Mouse (Mus musculus) spleen, postnatal 4 days (tissue): ENCODE measurements around the gene Dus2.

Experiments used
- DNase-seq, 2 experiments: peaks; one replicate each; pipeline ENCODE4 v3.0.0; 2022; ENCODE audit warnings: low spot score in 2 of 2

The Dus2 gene

GRCm38 (mm10) chr8:106075161-106075862 lies 84.2 kb downstream of the Dus2 start:
- DNase-seq: peak in 1 of 2 experiments; percentile 57

GRCm38 (mm10) chr8:106075863-106076174 lies 84.7 kb downstream of the Dus2 start:
- no peak for DNase-seq

- peak; percentile 21 to 63 for DNase-seq
Measured at GRCm38 (mm10) chr8:106076612-106077011, 85.5 kb downstream of the Dus2 start.

GRCm38 (mm10) chr8:106077452-106078067 lies 86.4 kb downstream of the Dus2 start:
- no peak for DNase-seq

- no peak for DNase-seq
Measured at GRCm38 (mm10) chr8:106102321-106102720, 111.2 kb downstream of the Dus2 start.
